Mouse (Mus musculus): ENCODE data around the gene Gm614.

DNA sequence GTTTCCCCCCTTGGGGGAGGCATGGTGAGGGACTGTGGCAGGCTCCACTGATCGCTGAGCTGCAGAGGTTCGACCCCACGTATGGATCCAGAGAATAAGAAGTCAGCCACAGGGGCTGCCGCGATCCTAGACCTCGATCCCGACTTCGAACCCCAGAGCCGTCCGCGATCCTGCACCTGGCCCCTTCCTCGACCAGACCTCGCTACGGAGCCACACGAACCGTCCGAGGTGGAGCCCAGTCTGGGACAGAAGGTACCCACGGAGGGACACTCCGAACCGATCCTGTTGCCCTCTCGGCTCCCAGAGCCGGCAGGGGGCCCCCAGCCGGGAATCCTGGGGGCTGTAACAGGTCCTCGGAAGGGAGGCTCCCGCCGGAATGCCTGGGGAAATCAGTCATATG lies 9.1 kb downstream of the Gm614 start:
- TF ChIP-seq CTCF (IDR thresholded peaks at IDR 0.05; ENCODE audit: low read depth) (no peak), EP300 (IDR thresholded peaks at IDR 0.05; ENCODE audit: low read depth) (no peak)

All from liver, postnatal 0 days (tissue).